Mouse (Mus musculus) heart, embryonic 11.5 days (tissue): ENCODE measurements around the gene Sorcs1. TPM values are rescaled to one million over a fixed set of nuclear protein-coding genes. Genes with fewer than 3 reads are reported as not detected.

ENCODE experiments used
- ATAC-seq: fragments of 200-750 bp; cut with Nextera tagmentation; replicated peaks from 2 replicates; pipeline ENCODE4 v1.8.0; 2017; ENCODE audit warnings: moderate library complexity; ENCODE audit not compliant: insufficient number of reproducible peaks, low FRiP score, low TSS enrichment
- H3K27ac ChIP-seq: fragments of 300-500 bp; sonication (generic); 2 replicates; pipeline ENCODE4 v1.5.1; 2014; ENCODE audit warnings: mild to moderate bottlenecking, low read depth, low read length
- H3K27me3 ChIP-seq: fragments of 300-500 bp; sonication (generic); 2 replicates; pipeline ENCODE4 v1.6.1; 2014; ENCODE audit warnings: mild to moderate bottlenecking, low read length, mixed read lengths; ENCODE audit not compliant: control insufficient read depth, insufficient read depth
- H3K36me3 ChIP-seq: fragments of 300-500 bp; sonication (generic); 2 replicates; pipeline ENCODE4 v1.6.1; 2014; ENCODE audit warnings: mild to moderate bottlenecking, low read length, moderate library complexity, mixed read lengths; ENCODE audit not compliant: control insufficient read depth, insufficient read depth
- H3K4me1 ChIP-seq: fragments of 300-500 bp; sonication (generic); 2 replicates; pipeline ENCODE4 v1.6.1; 2014; ENCODE audit warnings: low read length; ENCODE audit not compliant: control insufficient read depth, insufficient read depth
- H3K4me2 ChIP-seq: fragments of 300-500 bp; sonication (generic); 2 replicates; pipeline ENCODE4 v1.6.1; 2014; ENCODE audit warnings: mild to moderate bottlenecking, moderate library complexity
- H3K4me3 ChIP-seq: fragments of 300-500 bp; sonication (generic); 2 replicates; pipeline ENCODE4 v1.5.1; 2014; ENCODE audit warnings: low read depth, low read length
- H3K9ac ChIP-seq: fragments of 300-500 bp; sonication (generic); 2 replicates; pipeline ENCODE4 v1.6.1; 2014; ENCODE audit warnings: mild to moderate bottlenecking, low read depth, low read length, moderate library complexity
- H3K9me3 ChIP-seq: fragments of 300-500 bp; sonication (generic); replicated peaks from 2 replicates; pipeline ENCODE4 v1.6.1; 2016; ENCODE audit warnings: low read length; ENCODE audit not compliant: control insufficient read depth
- WGBS: fragments of 180-500 bp; shearing (Covaris S2); extraction: QIAGEN DNeasy Blood & Tissue Kit; methylation state at CpG from one replicate; pipeline ENCODE4 v1.1.7; 2014; ENCODE audit not compliant: insufficient replicate concordance; 5-methylcytosine and 5-hydroxymethylcytosine counted together
- microRNA-seq: library from miRNA; unstranded; fragments of <30 nt; microRNA quantifications from one replicate; pipeline ENCODE4, GENCODE M21; 2016; ENCODE audit warnings: borderline number of aligned reads
- polyA plus RNA-seq: library from polyadenylated mRNA; unstranded; fragments of >200 nt; fragmentation: Nextera tagmentation; extraction: Ambion mirVana; gene quantifications from 2 replicates; pipeline ENCODE4 v1.2.1, GENCODE M21; 2014

Sorcs1 gene
- polyA plus RNA-seq, 1 experiment from 2014 or later: 0.79 TPM

GRCm38 (mm10) chr19:50141853-50142252 is 536.6 kb downstream of the Sorcs1 start:
- 68% methylated on average over 8 of the region's 8 CpGs for WGBS
- Histone ChIP-seq H3K27ac (no peak overlapping the region), H3K9ac (no peak overlapping the region), H3K9me3 (no peaks in the 10 kb centered on the region), H3K4me2 (no peak overlapping the region), H3K4me1 (no peaks in the 10 kb centered on the region), H3K36me3 (no peaks in the 10 kb centered on the region), H3K4me3 (no peak overlapping the region), H3K27me3 (no peaks in the 10 kb centered on the region)
- no peak for ATAC-seq

- H3K27me3 ChIP-seq: no peaks in the 10 kb centered on the region
- H3K9ac ChIP-seq: no peak overlapping the region
- no peak overlapping the region for H3K27ac ChIP-seq
- no peak overlapping the region for H3K4me3 ChIP-seq
- H3K4me1 ChIP-seq: no peaks in the 10 kb centered on the region
- H3K4me2 ChIP-seq: no peak overlapping the region
- H3K9me3 ChIP-seq: no peaks in the 10 kb centered on the region
- no peak for ATAC-seq
- no peaks in the 10 kb centered on the region for H3K36me3 ChIP-seq
- 75% methylated on average over 1 of the region's 1 CpGs for WGBS
These were observed 543.8 kb downstream of the Sorcs1 start for GRCm38 (mm10) chr19:50134656-50135055.

DNA sequence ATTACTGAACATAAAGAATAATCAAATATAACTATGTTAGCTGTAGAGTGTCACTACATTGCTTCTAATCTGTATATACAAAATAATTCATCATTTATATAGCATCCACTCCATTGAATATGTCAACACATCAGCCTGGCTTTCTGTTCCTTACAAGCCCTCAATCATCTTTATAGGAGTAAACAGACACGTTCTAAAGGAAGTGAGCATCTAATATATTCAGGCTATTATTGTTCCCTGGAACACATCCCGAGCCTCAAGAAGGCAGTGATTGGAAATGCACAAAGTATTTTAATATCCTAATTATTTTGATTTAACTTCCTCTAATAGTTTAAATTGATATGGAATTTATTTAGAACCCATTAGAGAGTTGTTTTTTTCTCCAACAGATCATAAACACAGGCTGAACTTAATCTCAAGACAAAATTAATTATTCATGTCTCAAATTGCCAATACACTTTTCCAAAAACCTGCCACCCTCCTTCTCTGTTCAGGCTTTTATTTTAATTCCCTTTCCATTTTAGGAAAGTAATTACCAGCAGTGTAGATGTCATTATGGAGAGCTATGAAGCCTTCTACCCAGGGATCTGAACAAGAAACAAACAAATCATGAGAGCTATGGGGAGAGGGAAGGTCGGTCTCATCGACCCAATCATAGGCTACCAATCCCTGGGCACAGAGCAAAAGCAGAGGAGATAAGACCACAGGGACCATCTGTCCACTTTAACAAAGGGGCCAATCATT is 572.4 kb downstream of the Sorcs1 start:
- no peak for ATAC-seq
- H3K9me3 ChIP-seq: no peaks in the 10 kb centered on the region
- H3K27ac ChIP-seq: no peak overlapping the region
- no peak overlapping the region for H3K4me3 ChIP-seq
- H3K9ac ChIP-seq: no peak overlapping the region
- WGBS: 71% methylated on average over 4 of the region's 4 CpGs
- no peaks in the 10 kb centered on the region for H3K4me1 ChIP-seq
- H3K27me3 ChIP-seq: no peaks in the 10 kb centered on the region
- H3K36me3 ChIP-seq: no peaks in the 10 kb centered on the region
- no peak overlapping the region for H3K4me2 ChIP-seq

Small RNA genes lying within 50 kb of the gene (microRNA-seq; reads per million reads assigned to microRNA genes)
- not detected for gene Gm27749
